Mouse (Mus musculus) midbrain, postnatal 0 days (tissue): ENCODE measurements at regions not wholly inside any gene's neighbourhood (a gene's known extent, or its start where the extent isn't known, plus 50 kb on each side); places are given as distances from the start of the nearest gene placed in this dataset.

Source experiments
- ATAC-seq: fragments of 200-750 bp; cut with Nextera tagmentation; 2 replicates; pipeline ENCODE4 v1.8.0; 2017; ENCODE audit warnings: moderate number of reproducible peaks, mild to moderate bottlenecking, moderate TSS enrichment, moderate library complexity; ENCODE audit not compliant: low FRiP score
- DNase-seq: peaks from one replicate; pipeline ENCODE4 v3.0.0-alpha.2; 2015; ENCODE audit warnings: low spot score
- H3K27ac ChIP-seq: fragments of 300-500 bp; sonication (generic); 2 replicates; pipeline ENCODE4 v1.5.1; 2014; ENCODE audit warnings: low read depth, mild to moderate bottlenecking, low read length, mixed read lengths
- H3K27me3 ChIP-seq: fragments of 300-500 bp; sonication (generic); 2 replicates; pipeline ENCODE4 v1.6.1; 2014; ENCODE audit warnings: low read length, control low read depth, mixed read lengths; ENCODE audit not compliant: insufficient read depth
- H3K36me3 ChIP-seq: fragments of 300-500 bp; sonication (generic); 2 replicates; pipeline ENCODE4 v1.6.1; 2014; ENCODE audit warnings: low read length, control low read depth, mixed read lengths; ENCODE audit not compliant: insufficient read depth
- H3K4me1 ChIP-seq: fragments of 300-500 bp; sonication (generic); 2 replicates; pipeline ENCODE4 v1.6.1; 2014; ENCODE audit warnings: mild to moderate bottlenecking, control low read depth, antibody characterized with exemption, low read length, mixed read lengths; ENCODE audit not compliant: insufficient read depth
- H3K4me2 ChIP-seq: fragments of 300-500 bp; sonication (generic); 2 replicates; pipeline ENCODE4 v1.6.1; 2014; ENCODE audit warnings: low read depth, mild to moderate bottlenecking, low read length, mixed read lengths; ENCODE audit not compliant: poor library complexity, severe bottlenecking
- H3K4me3 ChIP-seq: fragments of 300-500 bp; sonication (generic); 2 replicates; pipeline ENCODE4 v1.5.1; 2014; ENCODE audit warnings: low read depth, mild to moderate bottlenecking, low read length, moderate library complexity
- H3K9ac ChIP-seq: fragments of 300-500 bp; sonication (generic); replicated peaks from 2 replicates; pipeline ENCODE4 v1.6.1; 2014; ENCODE audit warnings: mild to moderate bottlenecking, low read length, moderate library complexity, mixed read lengths; ENCODE audit not compliant: poor library complexity, severe bottlenecking
- H3K9me3 ChIP-seq: fragments of 300-500 bp; sonication (generic); 2 replicates; pipeline ENCODE4 v1.6.1; 2016; ENCODE audit warnings: low read length, control low read depth
- CTCF ChIP-seq: IDR thresholded peaks from 2 replicates; pipeline ENCODE4 v1.5.1; 2016; ENCODE audit warnings: antibody characterized with exemption, mild to moderate bottlenecking
- WGBS: fragments of 180-500 bp; shearing (Covaris S2); extraction: QIAGEN DNeasy Blood & Tissue Kit; methylation state at CpG from one replicate; pipeline ENCODE4 v1.1.7; 2014; 5-methylcytosine and 5-hydroxymethylcytosine counted together

DNA sequence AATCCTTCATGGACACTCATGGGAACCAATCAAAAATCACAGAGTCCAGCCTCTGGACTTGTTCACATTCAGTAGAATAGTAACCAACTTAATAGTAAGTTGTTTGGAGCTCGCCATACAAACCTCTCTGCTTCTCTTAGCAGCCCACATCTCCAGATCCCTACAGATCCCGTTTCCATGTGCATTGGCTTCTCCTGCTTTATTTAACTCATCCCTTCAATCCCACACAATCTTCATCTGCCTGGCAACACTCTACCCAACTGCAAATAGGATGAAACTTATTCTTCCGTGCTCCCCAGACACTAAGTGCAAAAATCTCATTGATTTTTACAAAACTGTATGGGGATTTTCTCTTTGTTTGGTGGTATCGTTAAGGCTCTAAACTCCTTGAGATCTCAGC lies 206.2 kb upstream of the Tars start:
- Histone ChIP-seq H3K36me3 (no peaks in the 10 kb centered on the region), H3K27me3 (no peaks in the 10 kb centered on the region), H3K4me1 (no peaks in the 10 kb centered on the region), H3K9ac (no peak overlapping the region), H3K27ac (no peak overlapping the region), H3K4me3 (no peak overlapping the region), H3K9me3 (no peaks in the 10 kb centered on the region), H3K4me2 (no peak overlapping the region)
- WGBS: 89% methylated on average over 4 of the region's 4 CpGs
- no peak for DNase-seq
- TF ChIP-seq CTCF: no peak
- ATAC-seq: no peak

- Histone ChIP-seq H3K27me3 (no peaks in the 10 kb centered on the region), H3K4me3 (no peak overlapping the region), H3K4me2 (no peak overlapping the region), H3K36me3 (no peaks in the 10 kb centered on the region), H3K4me1 (no peaks in the 10 kb centered on the region), H3K9me3 (no peaks in the 10 kb centered on the region), H3K27ac (no peak overlapping the region), H3K9ac (no peak overlapping the region)
- 86% methylated on average over 6 of the region's 6 CpGs for WGBS
- no peak for TF ChIP-seq CTCF
- no peak for DNase-seq
- ATAC-seq: no peak
Observed at GRCm38 (mm10) chr15:11597021-11597420, 197.6 kb upstream of the Tars start.

- no peaks in the 10 kb centered on the region for H3K9me3 ChIP-seq
- H3K4me1 ChIP-seq: no peaks in the 10 kb centered on the region
- DNase-seq: peak; percentile 66
- H3K4me3 ChIP-seq: no peak overlapping the region
- 49% methylated on average over 9 of the region's 9 CpGs for WGBS
- ATAC-seq: no peak
- H3K4me2 ChIP-seq: no peak overlapping the region
- no peaks in the 10 kb centered on the region for H3K27me3 ChIP-seq
- H3K36me3 ChIP-seq: no peaks in the 10 kb centered on the region
- TF ChIP-seq CTCF: peak; percentile 81
- no peak overlapping the region for H3K27ac ChIP-seq
- H3K9ac ChIP-seq: no peak overlapping the region
Observed at GRCm38 (mm10) chr15:11590542-11591116, 191.2 kb upstream of the Tars start.

GRCm38 (mm10) chr15:11589795-11590194 lies 190.3 kb upstream of the Tars start:
- no peak for ATAC-seq
- H3K27me3 ChIP-seq: no peaks in the 10 kb centered on the region
- H3K4me2 ChIP-seq: no peak overlapping the region
- H3K9ac ChIP-seq: no peak overlapping the region
- H3K4me3 ChIP-seq: no peak overlapping the region
- H3K4me1 ChIP-seq: no peaks in the 10 kb centered on the region
- H3K27ac ChIP-seq: no peak overlapping the region
- no peaks in the 10 kb centered on the region for H3K9me3 ChIP-seq
- TF ChIP-seq CTCF: no peak
- 48% methylated on average over 7 of the region's 7 CpGs for WGBS
- H3K36me3 ChIP-seq: no peaks in the 10 kb centered on the region
- no peak for DNase-seq

GRCm38 (mm10) chr15:11586384-11586783 lies 186.9 kb upstream of the Tars start:
- no peaks in the 10 kb centered on the region for H3K27me3 ChIP-seq
- WGBS: 90% methylated on average over 2 of the region's 2 CpGs
- no peaks in the 10 kb centered on the region for H3K36me3 ChIP-seq
- H3K9ac ChIP-seq: no peak overlapping the region
- H3K4me3 ChIP-seq: no peak overlapping the region
- H3K4me2 ChIP-seq: no peak overlapping the region
- DNase-seq: no peak
- H3K9me3 ChIP-seq: no peaks in the 10 kb centered on the region
- no peaks in the 10 kb centered on the region for H3K4me1 ChIP-seq
- ATAC-seq: no peak
- no peak for TF ChIP-seq CTCF
- no peak overlapping the region for H3K27ac ChIP-seq

DNA sequence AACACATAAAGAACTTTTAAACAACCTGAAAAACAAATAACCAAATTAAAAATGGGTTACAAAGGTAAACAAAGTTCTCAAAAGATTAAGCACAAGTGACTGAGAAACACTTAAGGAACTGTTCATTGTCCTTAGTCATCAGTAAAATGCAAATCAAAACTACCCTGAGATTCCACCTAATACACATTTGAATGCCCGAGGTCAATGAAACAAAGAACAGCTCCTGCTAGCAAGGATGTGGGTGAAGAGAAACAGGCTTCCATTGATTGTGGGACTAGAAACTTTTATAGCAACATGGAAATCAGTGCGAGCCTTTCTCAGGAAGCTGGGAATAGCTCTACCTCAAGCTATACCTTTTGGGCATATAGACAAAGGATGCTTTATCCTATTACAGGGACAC lies 184.7 kb upstream of the Tars start:
- no peak overlapping the region for H3K4me3 ChIP-seq
- no peaks in the 10 kb centered on the region for H3K36me3 ChIP-seq
- no peak overlapping the region for H3K27ac ChIP-seq
- H3K9ac ChIP-seq: no peak overlapping the region
- no peaks in the 10 kb centered on the region for H3K4me1 ChIP-seq
- no peaks in the 10 kb centered on the region for H3K9me3 ChIP-seq
- DNase-seq (no peak), ATAC-seq (no peak)
- H3K4me2 ChIP-seq: no peak overlapping the region
- WGBS: 64% methylated on average over 2 of the region's 2 CpGs
- no peaks in the 10 kb centered on the region for H3K27me3 ChIP-seq
- no peak for TF ChIP-seq CTCF
